Mouse (Mus musculus) liver, embryonic 16.5 days (tissue): ENCODE measurements around the gene Fras1. TPM values are rescaled to one million over a fixed set of nuclear protein-coding genes. Genes with fewer than 3 reads are reported as not detected.

Source experiments
- ATAC-seq: fragments of 200-750 bp; cut with Nextera tagmentation; 2 replicates; pipeline ENCODE4 v1.8.0; 2017; ENCODE audit warnings: low read depth, mild to moderate bottlenecking, moderate number of reproducible peaks, moderate library complexity
- H3K27ac ChIP-seq: fragments of 300-500 bp; sonication (generic); 2 replicates; pipeline ENCODE4 v1.5.1; 2014; ENCODE audit warnings: mild to moderate bottlenecking, low read length
- H3K27me3 ChIP-seq: fragments of 300-500 bp; sonication (generic); 2 replicates; pipeline ENCODE4 v1.6.1; 2014; ENCODE audit warnings: low read depth, low read length, mixed read lengths; ENCODE audit not compliant: control insufficient read depth, insufficient read depth
- H3K36me3 ChIP-seq: fragments of 300-500 bp; sonication (generic); 2 replicates; pipeline ENCODE4 v1.6.1; 2014; ENCODE audit warnings: mild to moderate bottlenecking; ENCODE audit not compliant: control insufficient read depth, insufficient read depth
- H3K4me1 ChIP-seq: fragments of 300-500 bp; sonication (generic); 2 replicates; pipeline ENCODE4 v1.6.1; 2014; ENCODE audit warnings: low read depth, low read length, mixed read lengths; ENCODE audit not compliant: control insufficient read depth
- H3K4me2 ChIP-seq: fragments of 300-500 bp; sonication (generic); 2 replicates; pipeline ENCODE4 v1.6.1; 2014; ENCODE audit warnings: low read depth, low read length, mixed read lengths
- H3K4me3 ChIP-seq: fragments of 300-500 bp; sonication (generic); 2 replicates; pipeline ENCODE4 v1.5.1; 2014; ENCODE audit warnings: low read depth, mild to moderate bottlenecking, low read length
- H3K9ac ChIP-seq: fragments of 300-500 bp; sonication (generic); 2 replicates; pipeline ENCODE4 v1.6.1; 2014; ENCODE audit warnings: low read depth, low read length
- H3K9me3 ChIP-seq: fragments of 300-500 bp; sonication (generic); replicated peaks from 2 replicates; pipeline ENCODE4 v1.6.1; 2016; ENCODE audit warnings: low read length; ENCODE audit not compliant: control insufficient read depth
- WGBS: fragments of 180-500 bp; shearing (Covaris S2); extraction: QIAGEN DNeasy Blood & Tissue Kit; methylation state at CpG from one replicate; pipeline ENCODE4 v1.1.7; 2014; ENCODE audit not compliant: insufficient replicate concordance; 5-methylcytosine and 5-hydroxymethylcytosine counted together
- polyA plus RNA-seq: library from polyadenylated mRNA; unstranded; fragments of >200 nt; fragmentation: Nextera tagmentation; extraction: Ambion mirVana; gene quantifications from 2 replicates; pipeline ENCODE4 v1.2.1, GENCODE M21; 2015

Fras1 gene
- polyA plus RNA-seq, 1 experiment from 2014 or later, result 1.1 TPM

DNA sequence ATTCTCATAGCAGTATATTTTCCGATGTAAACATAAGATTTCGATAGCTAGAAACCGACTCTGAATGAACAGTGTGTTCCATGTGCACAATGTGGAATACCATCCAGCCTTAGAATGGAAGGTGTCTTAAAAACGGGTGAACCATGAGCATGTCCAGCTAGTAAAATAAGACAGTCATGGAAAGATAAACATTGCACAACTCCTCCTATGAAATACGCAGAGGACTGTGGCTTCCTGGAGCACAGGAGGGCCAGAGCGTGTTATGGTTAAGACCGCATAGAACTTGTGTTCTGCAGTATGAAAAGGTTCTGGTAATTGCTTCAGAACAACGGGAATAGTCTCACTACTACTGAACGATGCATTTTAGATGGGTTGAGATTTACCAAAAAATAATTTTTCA, 426.2 kb downstream of the Fras1 start:
- H3K27me3 ChIP-seq, result peaks cover 2% of the 10 kb centered on the region; the same call in 1 of the 2 replicates
- 67% methylated on average over 9 of the region's 9 CpGs for WGBS
- H3K4me2 ChIP-seq, result no peak overlapping the region
- H3K4me3 ChIP-seq, result no peak overlapping the region
- H3K4me1 ChIP-seq, result no peaks in the 10 kb centered on the region
- no peak overlapping the region for H3K9ac ChIP-seq
- H3K27ac ChIP-seq, result no peak overlapping the region
- ATAC-seq, result no peak
- H3K9me3 ChIP-seq, result no peaks in the 10 kb centered on the region
- H3K36me3 ChIP-seq, result no peaks in the 10 kb centered on the region

DNA sequence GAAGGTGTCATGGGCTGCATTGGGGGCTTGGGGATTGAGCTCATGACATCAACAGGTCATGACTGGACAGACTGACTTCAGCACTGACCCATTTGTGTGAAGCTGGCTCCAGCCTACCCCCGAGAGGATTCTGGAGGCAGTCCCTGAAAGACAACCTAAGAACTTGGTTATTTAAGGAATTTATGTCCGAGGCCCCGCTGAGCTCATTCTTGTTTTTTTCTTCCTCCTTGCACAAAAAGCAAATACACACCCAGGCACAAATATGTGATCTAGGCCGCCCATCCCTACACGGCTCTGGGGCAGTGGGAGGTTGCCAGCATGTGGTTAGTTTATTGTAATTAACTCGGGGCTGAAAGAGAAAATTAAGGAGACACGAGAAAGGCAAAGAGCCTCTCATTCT, 428.4 kb downstream of the Fras1 start:
- no peak overlapping the region for H3K27ac ChIP-seq
- 41% methylated on average over 7 of the region's 7 CpGs for WGBS
- H3K4me1 ChIP-seq, result no peaks in the 10 kb centered on the region
- H3K9me3 ChIP-seq, result no peaks in the 10 kb centered on the region
- H3K4me3 ChIP-seq, result no peak overlapping the region
- no peak overlapping the region for H3K9ac ChIP-seq
- no peaks in the 10 kb centered on the region for H3K36me3 ChIP-seq
- H3K4me2 ChIP-seq, result no peak overlapping the region
- no peak for ATAC-seq
- H3K27me3 ChIP-seq, result no peaks in the 10 kb centered on the region

GRCm38 (mm10) chr5:96803091-96803490, 429.3 kb downstream of the Fras1 start:
- no peak for ATAC-seq
- WGBS, result 38% methylated on average over 3 of the region's 3 CpGs

GRCm38 (mm10) chr5:96804304-96804703, 430.5 kb downstream of the Fras1 start:
- H3K9me3 ChIP-seq, result no peaks in the 10 kb centered on the region
- no peak overlapping the region for H3K4me2 ChIP-seq
- no peak for ATAC-seq
- no peaks in the 10 kb centered on the region for H3K36me3 ChIP-seq
- H3K27me3 ChIP-seq, result no peaks in the 10 kb centered on the region
- no peak overlapping the region for H3K27ac ChIP-seq
- 48% methylated on average over 4 of the region's 4 CpGs for WGBS
- no peak overlapping the region for H3K4me3 ChIP-seq
- no peaks in the 10 kb centered on the region for H3K4me1 ChIP-seq
- no peak overlapping the region for H3K9ac ChIP-seq

More at GRCm38 (mm10) chr5:96803091-96803490, 429.3 kb downstream of the Fras1 start:
- Histone ChIP-seq H3K36me3 (no peaks in the 10 kb centered on the region), H3K27ac (no peak overlapping the region), H3K27me3 (no peaks in the 10 kb centered on the region), H3K4me1 (no peaks in the 10 kb centered on the region), H3K9ac (no peak overlapping the region), H3K4me3 (no peak overlapping the region), H3K9me3 (no peaks in the 10 kb centered on the region), H3K4me2 (no peak overlapping the region)

GRCm38 (mm10) chr5:96804813-96805212, 431.1 kb downstream of the Fras1 start:
- no peak for ATAC-seq
- 59% methylated on average over 3 of the region's 3 CpGs for WGBS
- H3K4me2 ChIP-seq, result no peak overlapping the region
- H3K27ac ChIP-seq, result no peak overlapping the region
- H3K4me3 ChIP-seq, result no peak overlapping the region
- H3K9ac ChIP-seq, result no peak overlapping the region
- no peaks in the 10 kb centered on the region for H3K4me1 ChIP-seq
- no peaks in the 10 kb centered on the region for H3K27me3 ChIP-seq
- no peaks in the 10 kb centered on the region for H3K9me3 ChIP-seq
- no peaks in the 10 kb centered on the region for H3K36me3 ChIP-seq

GRCm38 (mm10) chr5:96810620-96811019, 436.9 kb downstream of the Fras1 start:
- no peaks in the 10 kb centered on the region for H3K36me3 ChIP-seq
- H3K9me3 ChIP-seq, result no peaks in the 10 kb centered on the region
- no peaks in the 10 kb centered on the region for H3K27me3 ChIP-seq
- H3K4me3 ChIP-seq, result no peak overlapping the region
- no peak for ATAC-seq
- no peak overlapping the region for H3K27ac ChIP-seq
- WGBS, result 51% methylated on average over 4 of the region's 4 CpGs
- H3K4me2 ChIP-seq, result no peak overlapping the region
- no peaks in the 10 kb centered on the region for H3K4me1 ChIP-seq
- H3K9ac ChIP-seq, result no peak overlapping the region

GRCm38 (mm10) chr5:96824769-96825327, 451.1 kb downstream of the Fras1 start:
- Histone ChIP-seq H3K27me3 (no peaks in the 10 kb centered on the region), H3K27ac (no peak overlapping the region), H3K4me2 (no peak overlapping the region), H3K4me3 (no peak overlapping the region), H3K9ac (no peak overlapping the region), H3K4me1 (no peaks in the 10 kb centered on the region), H3K36me3 (no peaks in the 10 kb centered on the region), H3K9me3 (no peaks in the 10 kb centered on the region)
- WGBS, result 65% methylated on average over 13 of the region's 13 CpGs
- no peak for ATAC-seq

DNA sequence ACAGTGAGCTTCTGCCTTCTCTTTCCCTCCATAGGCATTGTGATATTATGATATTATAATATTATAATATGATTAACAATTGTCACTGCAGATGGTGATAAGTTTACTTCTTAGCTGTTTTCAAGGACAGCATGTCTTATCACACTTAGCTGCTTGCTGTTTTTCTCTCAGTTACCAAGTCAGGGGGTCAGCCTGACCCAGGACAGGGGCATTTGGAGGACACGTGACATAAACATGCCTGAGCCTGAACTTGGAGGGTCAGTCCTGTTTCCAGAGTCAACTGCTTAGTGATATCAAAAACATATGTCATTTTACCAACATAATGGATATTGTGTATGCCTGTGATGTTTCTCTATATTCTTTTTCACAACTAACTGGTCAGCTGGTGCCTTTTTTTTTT, 453.4 kb downstream of the Fras1 start:
- 59% methylated on average over 1 of the region's 1 CpGs for WGBS
- H3K4me2 ChIP-seq, result no peak overlapping the region
- no peak overlapping the region for H3K9ac ChIP-seq
- no peak overlapping the region for H3K27ac ChIP-seq
- no peak overlapping the region for H3K4me3 ChIP-seq
- no peaks in the 10 kb centered on the region for H3K27me3 ChIP-seq
- no peaks in the 10 kb centered on the region for H3K9me3 ChIP-seq
- H3K36me3 ChIP-seq, result no peaks in the 10 kb centered on the region
- no peaks in the 10 kb centered on the region for H3K4me1 ChIP-seq
- no peak for ATAC-seq
